Mouse (Mus musculus) liver, adult 2 months (tissue): ENCODE measurements around the gene Actr8. TPM values are rescaled to one million over a fixed set of nuclear protein-coding genes. Genes with fewer than 3 reads are reported as not detected.

ENCODE experiments used
- DNase-seq: peaks from one replicate; pipeline ENCODE4 v3.0.0-alpha.2; 2011; ENCODE audit warnings: low read depth, low spot score; ENCODE audit errors: extremely low read depth
- H3K27ac ChIP-seq: fragments of 200-500 bp; replicated peaks from 2 replicates; pipeline ENCODE4 v1.5.1; 2012; ENCODE audit warnings: low read depth, mild to moderate bottlenecking, control low read depth, inconsistent platforms, low read length; ENCODE audit not compliant: insufficient read depth
- H3K27me3 ChIP-seq: fragments of 200-500 bp; 2 replicates; pipeline ENCODE4 v1.6.1; 2012; ENCODE audit warnings: mild to moderate bottlenecking, moderate library complexity, low read length, inconsistent platforms; ENCODE audit not compliant: control insufficient read depth, insufficient read depth
- H3K36me3 ChIP-seq: fragments of 200-500 bp; 2 replicates; pipeline ENCODE4 v1.6.1; 2012; ENCODE audit warnings: low read length, inconsistent platforms; ENCODE audit not compliant: control insufficient read depth, insufficient read depth
- H3K4me1 ChIP-seq: fragments of 200-500 bp; 2 replicates; pipeline ENCODE4 v1.6.1; 2011; ENCODE audit warnings: low read length; ENCODE audit not compliant: control insufficient read depth, insufficient read depth
- H3K4me3 ChIP-seq: fragments of 200-500 bp; 2 replicates; pipeline ENCODE4 v1.5.1; 2011; ENCODE audit warnings: low read depth, mild to moderate bottlenecking, control low read depth, low read length, moderate library complexity; ENCODE audit not compliant: insufficient read depth
- H3K79me2 ChIP-seq: fragments of 200-500 bp; 2 replicates; pipeline ENCODE4 v1.6.1; 2012; ENCODE audit warnings: inconsistent platforms, mild to moderate bottlenecking, low read length, moderate library complexity; ENCODE audit not compliant: control insufficient read depth, insufficient read depth
- H3K9ac ChIP-seq: fragments of 200-500 bp; 2 replicates; pipeline ENCODE4 v1.6.1; 2012; ENCODE audit warnings: low read depth, mild to moderate bottlenecking, control low read depth, inconsistent platforms, low read length
- CTCF ChIP-seq: fragments of 200-500 bp; IDR thresholded peaks from 2 replicates; pipeline ENCODE4 v1.5.1; 2011; ENCODE audit warnings: low read depth, low read length, control low read depth
- POLR2A ChIP-seq: fragments of 200-500 bp; IDR thresholded peaks from 2 replicates; pipeline ENCODE4 v1.6.1; 2011; ENCODE audit warnings: low read length, control low read depth; ENCODE audit not compliant: insufficient read depth; ENCODE audit errors: extremely low read depth
- WGBS: fragments of 180-500 bp; shearing (Covaris S2); methylation state at CpG from one replicate; pipeline ENCODE4 v1.1.7; 2018; 5-methylcytosine and 5-hydroxymethylcytosine counted together
- polyA plus RNA-seq: library from polyadenylated mRNA; depleted of rRNA; stranded (reverse); fragments of >200 nt; gene quantifications from 2 replicates; pipeline ENCODE4 v1.2.3, GENCODE M21; 2012
- total RNA-seq: library from RNA; depleted of rRNA; stranded (reverse); fragments of >200 nt; gene quantifications from 2 replicates; pipeline ENCODE4 v1.2.3, GENCODE M21; 2014

Gene Actr8
- total and polyA plus RNA-seq, 2 experiments = 11.3 to 35.6 TPM

- 75% methylated on average over 8 of the region's 8 CpGs for WGBS
- no peak overlapping the region for H3K4me3 ChIP-seq
- H3K9ac ChIP-seq = peak overlapping the region; percentile 54
- peaks cover 58% of the 10 kb centered on the region for H3K4me1 ChIP-seq
- peak overlapping the region; percentile 98 for H3K27ac ChIP-seq
- no peak for TF ChIP-seq CTCF
- no peak for TF ChIP-seq POLR2A
- peaks cover 19% of the 10 kb centered on the region; the same call in 1 of the 2 replicates for H3K79me2 ChIP-seq
- peaks cover 5% of the 10 kb centered on the region; the same call in 1 of the 2 replicates for H3K36me3 ChIP-seq
- no peak for DNase-seq
- H3K27me3 ChIP-seq = no peaks in the 10 kb centered on the region
Measured at GRCm38 (mm10) chr14:30019375-30019774, 41.2 kb downstream of the Actr8 start.

GRCm38 (mm10) chr14:30019792-30020575, 41.8 kb downstream of the Actr8 start:
- Histone ChIP-seq H3K4me3 (no peak overlapping the region), H3K79me2 (peaks cover 19% of the 10 kb centered on the region; the same call in 1 of the 2 replicates), H3K27ac (peak overlapping the region; percentile 98), H3K4me1 (peaks cover 54% of the 10 kb centered on the region), H3K9ac (peak overlapping the region; percentile 0; the same call in 1 of the 2 replicates), H3K27me3 (no peaks in the 10 kb centered on the region), H3K36me3 (peaks cover 5% of the 10 kb centered on the region; the same call in 1 of the 2 replicates)
- DNase-seq = peak; percentile 48
- WGBS = 49% methylated on average over 9 of the region's 9 CpGs
- no peak for TF ChIP-seq CTCF
- TF ChIP-seq POLR2A = no peak

GRCm38 (mm10) chr14:30022471-30022870, 44.3 kb downstream of the Actr8 start:
- TF ChIP-seq POLR2A (no peak), CTCF (no peak)
- 35% methylated on average over 6 of the region's 6 CpGs for WGBS
- Histone ChIP-seq H3K27me3 (no peaks in the 10 kb centered on the region), H3K79me2 (peaks cover 26% of the 10 kb centered on the region; the same call in 1 of the 2 replicates), H3K36me3 (peaks cover 14% of the 10 kb centered on the region; the same call in 1 of the 2 replicates), H3K4me1 (peaks cover 37% of the 10 kb centered on the region), H3K4me3 (no peak overlapping the region), H3K27ac (peak overlapping the region; percentile 60), H3K9ac (no peak overlapping the region)
- peak; percentile 86 for DNase-seq

- TF ChIP-seq POLR2A = no peak
- TF ChIP-seq CTCF = no peak
- peak; percentile 57 for DNase-seq
- Histone ChIP-seq H3K79me2 (peaks cover 31% of the 10 kb centered on the region; the same call in 1 of the 2 replicates), H3K4me1 (peaks cover 24% of the 10 kb centered on the region), H3K36me3 (peaks cover 21% of the 10 kb centered on the region; the same call in 1 of the 2 replicates), H3K27me3 (no peaks in the 10 kb centered on the region), H3K27ac (peak overlapping the region; percentile 27), H3K4me3 (no peak overlapping the region), H3K9ac (no peak overlapping the region)
- WGBS = 6% methylated on average over 7 of the region's 7 CpGs
Measured at GRCm38 (mm10) chr14:30024387-30024786, 46.2 kb downstream of the Actr8 start.

GRCm38 (mm10) chr14:30027378-30027777, 49.2 kb downstream of the Actr8 start:
- Histone ChIP-seq H3K27ac (no peak overlapping the region), H3K4me3 (no peak overlapping the region), H3K27me3 (no peaks in the 10 kb centered on the region), H3K4me1 (peaks cover 6% of the 10 kb centered on the region), H3K79me2 (peaks cover 20% of the 10 kb centered on the region; the same call in 1 of the 2 replicates), H3K36me3 (peaks cover 23% of the 10 kb centered on the region; the same call in 1 of the 2 replicates), H3K9ac (no peak overlapping the region)
- no peak for DNase-seq
- peak; percentile 81 for TF ChIP-seq CTCF
- TF ChIP-seq POLR2A = no peak
- WGBS = 64% methylated on average over 2 of the region's 2 CpGs
